Mouse (Mus musculus): ENCODE results near the gene Dnase1.

- TF ChIP-seq POLR2A (IDR thresholded peaks at IDR 0.05; ENCODE audit: borderline replicate concordance, extremely low read depth, low read depth, low read length) (no peak), CTCF (IDR thresholded peaks at IDR 0.05; ENCODE audit: insufficient read depth, low read length) (no peak)
These were observed 2.3 kb upstream of the Dnase1 start for GRCm38 (mm10) chr16:4034476-4034875.
